Mouse (Mus musculus) embryo, embryonic 9.5 days (tissue): ENCODE data around the gene Paqr6.

ENCODE experiments used
- DNase-seq: peaks from one replicate; pipeline ENCODE4 v3.0.0-alpha.2; 2017; ENCODE audit errors: extremely low spot score

Gene Paqr6

GRCm38 (mm10) chr3:88364337-88364736, at the start of gene Paqr6:
Gene Paqr6, plus strand, starts transcription at chr3:88364584.
- DNase-seq, result peak; percentile 76

DNA sequence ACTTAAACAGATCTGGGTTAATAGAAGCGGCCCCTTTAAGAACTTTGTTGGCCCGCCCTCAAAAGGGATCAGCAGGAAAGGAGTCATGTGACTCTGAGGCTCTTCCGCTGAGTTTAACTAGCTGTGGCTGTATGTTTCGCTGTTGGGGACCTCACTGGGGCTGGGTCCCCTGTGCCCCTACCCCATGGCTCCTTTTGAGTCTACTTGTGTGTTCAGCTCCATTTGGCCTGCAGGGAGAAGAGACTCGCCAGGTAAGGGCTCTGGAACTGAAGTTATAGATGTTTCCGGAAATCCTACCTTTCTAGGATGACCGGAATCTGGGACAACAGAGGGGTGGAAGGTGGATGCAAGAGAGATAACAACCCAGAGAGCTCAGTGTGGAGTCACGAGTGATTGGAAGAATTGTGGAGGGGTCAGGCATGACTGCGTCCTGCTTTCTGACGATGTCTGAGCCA, 39.4 kb upstream of the Paqr6 start, which contains the start of gene Glmp:
Gene Glmp, plus strand, starts transcription at position 73 of the 455 bp plus-strand sequence.
- peak; percentile 48 for DNase-seq

GRCm38 (mm10) chr3:88328956-88329355, 35.4 kb upstream of the Paqr6 start:
- no peak for DNase-seq

GRCm38 (mm10) chr3:88331282-88331681, 33.1 kb upstream of the Paqr6 start:
- peak; percentile 38 for DNase-seq

- no peak for DNase-seq
Observed at GRCm38 (mm10) chr3:88334029-88334658, 30.2 kb upstream of the Paqr6 start.

- no peak for DNase-seq
Observed at GRCm38 (mm10) chr3:88334902-88335435, 29.4 kb upstream of the Paqr6 start.

- peak; percentile 45 for DNase-seq
Observed at GRCm38 (mm10) chr3:88335436-88336053, 28.8 kb upstream of the Paqr6 start.

GRCm38 (mm10) chr3:88336058-88337013, 28.0 kb upstream of the Paqr6 start, which contains the start of the genes Tmem79 and Smg5:
Gene Tmem79, minus strand, starts transcription at chr3:88336148.
Gene Smg5, plus strand, starts transcription at chr3:88336260.
- peak; percentile 97 for DNase-seq

- DNase-seq, result no peak
Observed at GRCm38 (mm10) chr3:88337367-88338020, 26.9 kb upstream of the Paqr6 start.

DNA sequence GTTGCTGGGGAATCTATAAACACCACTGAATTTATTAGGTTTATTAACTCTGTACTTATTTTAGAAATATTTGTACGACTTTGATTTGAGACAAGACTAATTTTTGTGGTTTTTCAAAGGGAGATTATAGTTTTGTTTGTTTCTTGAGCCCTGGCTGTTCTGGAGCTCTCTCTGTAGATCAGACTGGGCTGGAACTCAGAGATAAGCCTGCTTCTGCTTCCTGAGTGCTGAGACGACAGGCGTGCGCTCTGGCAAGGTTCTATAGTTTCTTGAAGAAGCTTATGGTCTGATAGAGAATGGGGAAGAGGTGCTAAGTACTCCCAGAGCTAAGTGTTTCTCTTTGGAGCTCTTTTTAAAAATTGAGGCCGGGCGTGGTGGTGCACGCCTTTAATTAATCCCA, 26.1 kb upstream of the Paqr6 start:
- DNase-seq, result no peak

GRCm38 (mm10) chr3:88339006-88339405, 25.4 kb upstream of the Paqr6 start:
- no peak for DNase-seq

GRCm38 (mm10) chr3:88350732-88351131, 13.7 kb upstream of the Paqr6 start:
- DNase-seq, result no peak

GRCm38 (mm10) chr3:88352907-88353306, 11.5 kb upstream of the Paqr6 start:
- no peak for DNase-seq

GRCm38 (mm10) chr3:88354396-88355165, 9.8 kb upstream of the Paqr6 start:
- DNase-seq, result no peak

DNA sequence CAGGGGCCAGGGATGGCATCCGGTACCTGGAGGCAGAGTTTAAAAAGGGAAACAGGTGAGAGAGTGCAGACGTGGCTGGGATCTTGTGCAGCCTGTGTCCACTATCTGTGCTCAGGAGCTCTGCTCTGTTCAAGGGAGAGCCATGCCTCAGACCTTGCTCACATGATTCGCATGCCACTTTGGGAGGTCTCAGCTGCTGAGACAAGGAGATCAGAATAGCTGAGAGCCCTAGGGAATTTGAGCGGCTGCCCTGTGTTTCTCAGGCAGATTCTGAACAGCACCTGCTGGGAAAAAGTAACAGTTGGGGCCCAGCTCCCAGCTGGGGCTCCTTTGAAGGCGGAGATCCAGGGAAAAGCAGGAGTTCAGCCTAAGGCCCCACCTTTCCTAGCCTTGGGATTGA, 4.8 kb upstream of the Paqr6 start:
- no peak for DNase-seq

DNA sequence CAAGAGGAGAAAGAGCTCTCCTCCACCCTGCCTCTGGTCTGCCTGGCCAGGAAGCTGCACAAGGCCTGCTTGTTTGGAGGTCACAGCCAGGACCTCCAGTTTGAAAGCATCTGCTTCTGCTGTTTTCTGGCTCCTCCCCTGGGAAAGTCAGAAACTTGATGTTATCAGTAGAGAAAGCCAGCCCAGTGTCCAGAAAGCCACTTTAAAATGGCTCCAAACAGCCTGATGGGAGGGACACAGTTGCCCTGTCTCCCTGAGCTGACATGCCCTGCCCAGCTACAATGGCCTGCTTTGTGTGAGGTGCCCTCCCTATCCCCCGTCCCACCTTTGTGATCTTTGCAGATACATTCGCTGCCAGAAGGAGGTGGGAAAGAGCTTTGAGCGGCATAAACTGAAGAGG, 4.4 kb upstream of the Paqr6 start:
- DNase-seq, result no peak

DNA sequence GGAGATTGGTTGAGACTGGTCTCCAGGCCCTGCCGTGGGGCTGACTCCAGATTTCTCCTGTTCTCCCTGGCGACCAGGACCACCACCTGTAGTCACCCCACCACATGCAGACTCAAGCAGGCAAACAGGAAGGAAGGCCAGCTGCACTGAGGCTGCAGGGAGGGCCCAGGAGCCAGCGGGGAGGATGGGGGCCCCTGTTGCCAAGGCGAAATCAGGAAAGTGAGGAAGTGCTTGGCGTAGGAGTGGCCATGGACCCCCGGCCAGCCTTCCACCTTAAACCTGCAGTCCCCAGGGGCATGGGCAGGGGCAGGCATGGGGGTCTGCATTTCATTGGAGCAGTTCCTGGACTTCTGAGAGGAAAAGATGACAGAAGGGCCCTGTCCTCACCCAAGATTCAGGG, 3.3 kb upstream of the Paqr6 start:
- no peak for DNase-seq

DNA sequence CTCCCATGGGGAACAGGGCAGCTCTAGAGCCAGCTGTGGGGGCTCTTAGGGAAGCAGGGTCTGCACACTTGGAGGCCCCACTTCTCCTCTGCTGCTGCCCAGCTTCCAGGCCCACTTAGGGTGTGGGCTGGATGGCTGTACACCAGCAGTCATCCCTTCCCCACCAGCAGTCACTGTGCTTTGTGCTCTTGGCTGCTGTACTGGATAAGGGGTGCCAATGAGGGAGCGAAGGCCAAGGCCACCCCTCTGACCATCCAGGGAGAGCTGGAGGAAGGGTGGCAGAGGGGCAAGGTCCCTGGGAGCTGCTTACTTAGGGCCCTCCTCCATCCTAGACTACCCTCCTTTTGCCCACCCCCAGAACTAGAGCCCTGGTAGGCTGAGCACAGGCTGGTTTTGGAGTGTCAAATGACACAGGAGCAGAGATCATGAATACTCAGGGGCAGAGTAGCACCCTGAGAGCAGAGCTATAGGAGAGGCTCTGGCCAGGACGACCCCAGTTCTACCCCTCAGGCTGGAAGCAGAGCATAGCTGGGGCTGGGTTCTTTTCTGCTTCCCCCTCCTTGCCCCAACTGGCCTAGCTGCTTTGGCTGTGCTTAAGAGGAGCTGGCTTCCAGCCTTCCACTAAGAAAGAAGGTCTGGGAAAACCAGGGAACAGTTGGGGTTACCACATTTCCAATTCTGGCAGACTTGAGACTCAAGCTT, 2.6 kb upstream of the Paqr6 start:
- DNase-seq, result no peak

- no peak for DNase-seq
Observed at GRCm38 (mm10) chr3:88363700-88364099, 684 bp upstream of the Paqr6 start.
